Mouse (Mus musculus) forebrain, postnatal 0 days (tissue): ENCODE data around the gene Slc26a6. TPM values are rescaled to one million over a fixed set of nuclear protein-coding genes. Genes with fewer than 3 reads are reported as not detected.

Experiments
- ATAC-seq: fragments of 200-750 bp; cut with Nextera tagmentation; 2 replicates; pipeline ENCODE4 v1.8.0; 2017; ENCODE audit warnings: mild to moderate bottlenecking, moderate library complexity
- DNase-seq: peaks from one replicate; pipeline ENCODE4 v3.0.0-alpha.2; 2015
- H3K27ac ChIP-seq: fragments of 300-500 bp; sonication (generic); 2 replicates; pipeline ENCODE4 v1.5.1; 2014; ENCODE audit warnings: low read depth, mild to moderate bottlenecking, antibody characterized with exemption, low read length, moderate library complexity, mixed read lengths
- H3K27me3 ChIP-seq: fragments of 300-500 bp; sonication (generic); 2 replicates; pipeline ENCODE4 v1.6.1; 2014; ENCODE audit warnings: mild to moderate bottlenecking, low read length, mixed read lengths; ENCODE audit not compliant: insufficient read depth
- H3K36me3 ChIP-seq: fragments of 300-500 bp; sonication (generic); 2 replicates; pipeline ENCODE4 v1.6.1; 2014; ENCODE audit warnings: mild to moderate bottlenecking, moderate library complexity; ENCODE audit not compliant: insufficient read depth
- H3K4me1 ChIP-seq: fragments of 300-500 bp; sonication (generic); 2 replicates; pipeline ENCODE4 v1.6.1; 2014; ENCODE audit warnings: antibody characterized with exemption; ENCODE audit not compliant: insufficient read depth
- H3K4me2 ChIP-seq: fragments of 300-500 bp; sonication (generic); 2 replicates; pipeline ENCODE4 v1.6.1; 2014; ENCODE audit warnings: low read depth, mild to moderate bottlenecking, moderate library complexity
- H3K4me3 ChIP-seq: fragments of 300-500 bp; sonication (generic); 2 replicates; pipeline ENCODE4 v1.5.1; 2014; ENCODE audit warnings: low read depth, low read length, mixed read lengths
- H3K9ac ChIP-seq: fragments of 300-500 bp; sonication (generic); 2 replicates; pipeline ENCODE4 v1.6.1; 2014; ENCODE audit warnings: mild to moderate bottlenecking
- H3K9me3 ChIP-seq: fragments of 300-500 bp; sonication (generic); 2 replicates; pipeline ENCODE4 v1.6.1; 2016; ENCODE audit warnings: low read length
- CTCF ChIP-seq: sonication (generic); IDR thresholded peaks from 2 replicates; pipeline ENCODE4 v1.5.1; 2016; ENCODE audit warnings: antibody characterized with exemption, control low read depth, low read depth
- WGBS: fragments of 180-500 bp; shearing (Covaris S2); extraction: QIAGEN DNeasy Blood & Tissue Kit; methylation state at CpG from one replicate; pipeline ENCODE4 v1.1.7; 2014; 5-methylcytosine and 5-hydroxymethylcytosine counted together
- polyA plus RNA-seq: library from polyadenylated mRNA; unstranded; fragments of >200 nt; fragmentation: Nextera tagmentation; extraction: Ambion mirVana; gene quantifications from 2 replicates; pipeline ENCODE4 v1.2.1, GENCODE M21; 2015
- total RNA-seq: library from RNA; depleted of rRNA; stranded (reverse); fragments of >200 nt; gene quantifications from 2 replicates; pipeline ENCODE4 v1.2.3, GENCODE M21; 2014

Slc26a6 gene
- total and polyA plus RNA-seq, 2 experiments from 2014 or later: 18.0 to 19.4 TPM

DNA sequence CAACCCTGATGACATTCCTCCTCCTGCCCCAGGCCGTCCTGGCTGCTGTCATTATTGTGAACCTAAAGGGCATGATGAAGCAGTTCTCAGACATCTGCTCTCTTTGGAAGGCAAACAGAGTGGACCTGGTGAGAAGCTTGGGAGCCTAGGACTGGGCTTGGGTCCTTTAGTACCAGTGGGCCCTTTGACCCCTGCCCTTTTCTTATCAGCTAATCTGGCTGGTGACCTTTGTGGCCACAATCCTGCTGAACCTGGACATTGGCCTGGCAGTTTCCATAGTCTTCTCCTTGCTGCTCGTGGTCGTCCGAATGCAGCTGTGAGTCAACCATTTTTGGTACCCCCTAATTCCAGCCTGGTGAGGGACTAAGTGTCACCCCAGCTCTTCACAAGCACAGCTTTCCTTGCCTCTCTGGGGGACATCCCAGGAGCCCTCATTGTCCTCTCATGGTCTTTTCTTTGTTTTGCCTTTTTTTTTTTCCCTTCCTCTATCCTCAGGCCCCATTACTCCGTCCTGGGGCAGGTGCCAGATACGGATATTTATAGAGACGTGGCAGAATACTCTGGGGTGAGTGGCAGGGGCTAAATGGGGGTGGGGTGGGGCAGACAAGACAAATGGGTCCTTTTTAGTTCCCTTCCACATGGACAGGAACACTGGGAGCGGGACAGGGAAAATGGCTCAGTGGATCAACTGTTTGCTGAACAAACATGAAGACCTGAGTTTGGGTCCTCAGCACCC lies 5.9 kb downstream of the Slc26a6 start:
- TF ChIP-seq CTCF: no peak
- no peaks in the 10 kb centered on the region for H3K4me1 ChIP-seq
- WGBS: 77% methylated on average over 8 of the region's 8 CpGs
- H3K9ac ChIP-seq: no peak overlapping the region
- H3K4me3 ChIP-seq: no peak overlapping the region
- H3K27ac ChIP-seq: no peak overlapping the region
- H3K36me3 ChIP-seq: peaks cover 41% of the 10 kb centered on the region
- ATAC-seq (no peak), DNase-seq (no peak)
- no peaks in the 10 kb centered on the region for H3K9me3 ChIP-seq
- no peak overlapping the region for H3K4me2 ChIP-seq
- H3K27me3 ChIP-seq: no peaks in the 10 kb centered on the region

DNA sequence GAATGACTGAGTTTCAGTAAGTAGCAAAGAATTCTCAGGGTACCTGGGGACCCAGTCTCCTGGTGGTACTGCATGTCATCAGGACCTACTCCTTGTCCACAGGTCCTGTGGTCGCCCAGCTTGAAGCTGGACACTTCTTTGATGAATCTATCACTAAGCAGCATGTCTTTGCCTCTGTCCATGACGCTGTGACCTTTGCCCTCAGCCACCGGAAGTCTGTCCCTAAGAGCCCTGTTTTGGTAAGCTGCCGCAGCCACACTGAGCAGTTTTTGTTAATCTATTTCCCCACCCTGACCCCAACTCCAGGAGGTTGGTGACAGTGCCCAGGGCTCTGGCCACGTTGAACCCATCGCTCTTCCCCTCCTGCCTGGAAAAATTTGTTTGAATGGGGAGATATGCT lies 59.2 kb downstream of the Slc26a6 start:
- no peak overlapping the region for H3K9ac ChIP-seq
- H3K9me3 ChIP-seq: no peaks in the 10 kb centered on the region
- WGBS: 73% methylated on average over 6 of the region's 6 CpGs
- no peak overlapping the region for H3K4me3 ChIP-seq
- DNase-seq (no peak), ATAC-seq (no peak)
- no peaks in the 10 kb centered on the region for H3K4me1 ChIP-seq
- no peak for TF ChIP-seq CTCF
- H3K27me3 ChIP-seq: no peaks in the 10 kb centered on the region
- H3K36me3 ChIP-seq: no peaks in the 10 kb centered on the region
- no peak overlapping the region for H3K27ac ChIP-seq
- H3K4me2 ChIP-seq: no peak overlapping the region

DNA sequence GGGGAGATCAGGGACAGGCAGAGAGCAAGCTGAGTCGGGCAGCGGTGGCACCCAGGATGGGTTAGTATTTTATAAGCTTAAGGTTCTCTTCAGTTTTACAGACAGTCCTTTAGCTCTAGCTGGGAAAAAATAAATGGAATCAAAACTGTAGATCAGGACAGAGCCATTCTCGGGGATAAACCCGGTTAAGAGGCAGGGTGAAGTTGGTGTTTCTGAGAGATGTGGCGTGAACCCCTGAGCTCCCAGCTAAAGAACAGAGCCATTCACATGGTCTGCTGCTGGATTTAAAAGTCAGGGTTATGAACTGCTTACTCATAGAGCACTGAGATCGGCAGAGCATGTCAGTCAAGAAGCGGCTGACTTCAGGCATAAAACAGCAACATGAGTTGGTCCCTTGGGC lies 60.1 kb downstream of the Slc26a6 start:
- no peaks in the 10 kb centered on the region for H3K4me1 ChIP-seq
- no peak overlapping the region for H3K4me2 ChIP-seq
- no peaks in the 10 kb centered on the region for H3K9me3 ChIP-seq
- no peak overlapping the region for H3K9ac ChIP-seq
- no peak for ATAC-seq
- H3K4me3 ChIP-seq: no peak overlapping the region
- TF ChIP-seq CTCF: no peak
- no peak for DNase-seq
- H3K27ac ChIP-seq: no peak overlapping the region
- H3K27me3 ChIP-seq: no peaks in the 10 kb centered on the region
- WGBS: 89% methylated on average over 7 of the region's 7 CpGs
- H3K36me3 ChIP-seq: no peaks in the 10 kb centered on the region

- Histone ChIP-seq H3K27me3 (no peaks in the 10 kb centered on the region), H3K9me3 (no peaks in the 10 kb centered on the region), H3K4me1 (no peaks in the 10 kb centered on the region), H3K27ac (no peak overlapping the region), H3K4me2 (no peak overlapping the region), H3K36me3 (no peaks in the 10 kb centered on the region), H3K4me3 (no peak overlapping the region), H3K9ac (no peak overlapping the region)
- no peak for ATAC-seq
- TF ChIP-seq CTCF: no peak
- WGBS: 64% methylated on average over 10 of the region's 10 CpGs
- DNase-seq: no peak
Measured at GRCm38 (mm10) chr9:108913621-108914020, 60.5 kb downstream of the Slc26a6 start.

- H3K9me3 ChIP-seq: no peaks in the 10 kb centered on the region
- DNase-seq (peak; percentile 74), ATAC-seq (peak; percentile 96)
- H3K9ac ChIP-seq: no peak within 1 kb of the TSS
- H3K36me3 ChIP-seq: no peaks in the 10 kb centered on the region
- H3K4me1 ChIP-seq: no peaks in the 10 kb centered on the region
- no peak for TF ChIP-seq CTCF
- no peak within 1 kb of the TSS for H3K4me3 ChIP-seq
- WGBS: 41% methylated on average over 6 of the region's 6 CpGs
- H3K27ac ChIP-seq: no peak within 1 kb of the TSS
- H3K4me2 ChIP-seq: no peak within 1 kb of the TSS
- no peaks in the 10 kb centered on the region for H3K27me3 ChIP-seq
Measured at GRCm38 (mm10) chr9:108914491-108914890, 61.4 kb downstream of the Slc26a6 start, which contains the start of gene Tmem89. Tmem89 (plus strand) TSS chr9:108914619.

DNA sequence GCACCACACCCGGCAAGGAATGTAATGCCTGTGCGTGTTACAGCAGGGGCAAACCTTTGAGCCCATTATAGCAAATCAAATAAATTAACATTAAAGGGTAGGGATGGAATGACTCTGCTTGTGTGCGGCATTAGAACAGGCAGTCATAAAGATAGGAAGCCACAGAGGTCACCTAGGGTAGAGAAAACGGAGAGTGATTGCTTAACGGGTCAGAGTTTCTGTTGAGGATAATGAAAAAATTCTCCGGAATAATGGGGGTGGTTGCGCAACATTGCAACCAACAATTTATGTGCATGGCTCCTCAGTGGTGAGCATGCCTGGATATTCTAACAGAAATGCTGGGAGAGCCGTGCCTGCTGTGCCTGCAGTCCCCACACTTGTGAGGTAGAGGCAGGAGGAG lies 72.8 kb downstream of the Slc26a6 start:
- H3K36me3 ChIP-seq: no peaks in the 10 kb centered on the region
- no peak for TF ChIP-seq CTCF
- WGBS: 81% methylated on average over 8 of the region's 8 CpGs
- H3K27ac ChIP-seq: no peak overlapping the region
- no peak overlapping the region for H3K4me3 ChIP-seq
- no peak overlapping the region for H3K9ac ChIP-seq
- H3K4me2 ChIP-seq: no peak overlapping the region
- ATAC-seq (no peak), DNase-seq (no peak)
- H3K9me3 ChIP-seq: no peaks in the 10 kb centered on the region
- H3K27me3 ChIP-seq: no peaks in the 10 kb centered on the region
- no peaks in the 10 kb centered on the region for H3K4me1 ChIP-seq

DNA sequence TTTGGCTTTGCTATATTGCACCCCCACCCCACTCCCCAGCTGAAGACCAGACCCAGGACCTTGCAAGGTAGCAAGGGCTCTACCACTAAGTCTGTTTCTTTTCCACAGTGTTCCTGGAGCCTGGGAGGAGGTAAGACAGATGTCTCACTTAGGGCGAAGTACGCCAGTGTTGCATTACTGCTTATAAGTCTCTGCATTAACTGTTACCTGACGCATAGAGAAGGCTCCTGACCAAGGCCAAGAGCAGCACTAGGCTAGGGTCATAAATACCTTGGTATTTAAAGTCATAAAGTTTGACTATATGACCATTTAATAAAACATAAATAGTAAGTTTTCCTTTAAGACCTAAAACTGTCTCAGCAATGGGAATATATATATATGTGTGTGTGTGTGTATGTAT lies 75.3 kb downstream of the Slc26a6 start:
- H3K27ac ChIP-seq: no peak overlapping the region
- H3K4me2 ChIP-seq: no peak overlapping the region
- H3K9ac ChIP-seq: no peak overlapping the region
- WGBS: 93% methylated on average over 3 of the region's 3 CpGs
- no peak for TF ChIP-seq CTCF
- DNase-seq (no peak), ATAC-seq (no peak)
- no peaks in the 10 kb centered on the region for H3K36me3 ChIP-seq
- H3K4me3 ChIP-seq: no peak overlapping the region
- no peaks in the 10 kb centered on the region for H3K27me3 ChIP-seq
- no peaks in the 10 kb centered on the region for H3K9me3 ChIP-seq
- H3K4me1 ChIP-seq: no peaks in the 10 kb centered on the region
